Mouse (Mus musculus): Measurements from ENCODE around the gene Gm7029.

GRCm38 (mm10) chr17:33897114-33897794 is 23.6 kb downstream of the Gm7029 start:
- TF ChIP-seq POLR2A (IDR thresholded peaks at IDR 0.05; ENCODE audit: low read depth, low read length) (no peak), CTCF (IDR thresholded peaks at IDR 0.05; ENCODE audit: borderline replicate concordance, insufficient read depth, low read length) (0 out of 2 replicates have a peak, but pooled peaks have one; percentile 20)
